Mouse (Mus musculus) neural tube, embryonic 13.5 days (tissue): Measurements from ENCODE around the gene Tjp3. TPM values are rescaled to one million over a fixed set of nuclear protein-coding genes. Genes with fewer than 3 reads are reported as not detected.

Experiments used
- ATAC-seq: fragments of 200-750 bp; cut with Nextera tagmentation; 2 replicates; pipeline ENCODE4 v1.8.0; 2017; ENCODE audit warnings: low read depth, mild to moderate bottlenecking, moderate TSS enrichment, moderate library complexity
- H3K27ac ChIP-seq: fragments of 300-500 bp; sonication (generic); replicated peaks from 2 replicates; pipeline ENCODE4 v1.5.1; 2015; ENCODE audit warnings: moderate library complexity, mild to moderate bottlenecking, inconsistent platforms
- H3K27me3 ChIP-seq: fragments of 300-500 bp; sonication (generic); 2 replicates; pipeline ENCODE4 v1.6.1; 2015; ENCODE audit warnings: mild to moderate bottlenecking, inconsistent platforms
- H3K36me3 ChIP-seq: fragments of 300-500 bp; sonication (generic); 2 replicates; pipeline ENCODE4 v1.6.1; 2015; ENCODE audit warnings: mild to moderate bottlenecking, inconsistent platforms
- H3K4me1 ChIP-seq: fragments of 300-500 bp; sonication (generic); replicated peaks from 2 replicates; pipeline ENCODE4 v1.6.1; 2015; ENCODE audit warnings: inconsistent platforms
- H3K4me2 ChIP-seq: fragments of 300-500 bp; sonication (generic); 2 replicates; pipeline ENCODE4 v1.6.1; 2015; ENCODE audit warnings: inconsistent platforms, mild to moderate bottlenecking, moderate library complexity
- H3K4me3 ChIP-seq: fragments of 300-500 bp; sonication (generic); 2 replicates; pipeline ENCODE4 v1.5.1; 2015; ENCODE audit warnings: mild to moderate bottlenecking, inconsistent platforms
- H3K9ac ChIP-seq: fragments of 300-500 bp; sonication (generic); 2 replicates; pipeline ENCODE4 v1.6.1; 2015; ENCODE audit warnings: moderate library complexity, mild to moderate bottlenecking, inconsistent platforms
- H3K9me3 ChIP-seq: fragments of 300-500 bp; sonication (generic); 2 replicates; pipeline ENCODE4 v1.6.1; 2016; ENCODE audit warnings: inconsistent platforms
- WGBS: fragments of 180-500 bp; shearing (Covaris S2); methylation state at CpG from one replicate; pipeline ENCODE4 v1.1.7; 2015; 5-methylcytosine and 5-hydroxymethylcytosine counted together
- polyA plus RNA-seq: library from polyadenylated mRNA; unstranded; fragments of >200 nt; fragmentation: Nextera tagmentation; extraction: Ambion mirVana; gene quantifications from 2 replicates; pipeline ENCODE4 v1.2.1, GENCODE M21; 2015

Tjp3 gene
- polyA plus RNA-seq, result 2.3 and 3.3 TPM in 2 replicates

DNA sequence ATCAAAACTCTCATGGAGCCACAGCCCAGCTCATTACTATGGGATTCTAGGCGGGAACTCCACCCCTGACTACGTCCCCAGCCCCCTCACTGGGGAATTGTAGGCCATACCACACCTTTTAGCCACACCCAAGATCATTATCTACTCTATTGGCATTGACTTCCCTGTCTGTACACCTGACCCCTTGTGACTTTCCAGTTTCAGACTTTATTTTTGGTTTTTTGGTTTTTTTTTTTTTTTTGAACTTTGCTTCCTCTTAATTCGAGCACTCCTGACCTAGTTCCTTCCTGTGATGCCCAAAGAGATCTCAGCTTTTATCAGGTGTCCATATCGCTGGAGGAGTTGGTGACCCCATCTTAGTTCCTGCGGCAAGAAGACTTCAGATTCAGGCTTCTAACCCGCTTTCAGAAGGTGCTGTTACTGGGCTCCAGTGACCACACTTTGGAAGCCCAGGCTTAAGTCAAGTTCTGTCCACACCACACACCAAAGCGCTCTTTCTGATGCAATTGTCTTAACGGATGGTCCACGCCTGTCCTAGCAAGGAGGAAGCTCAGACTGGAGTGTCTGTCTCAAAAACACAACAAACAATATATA lies at the start of gene Tjp3:
Gene Tjp3, minus strand, starts transcription at position 71 of the 594 bp plus-strand sequence.
- Histone ChIP-seq H3K36me3 (0 out of 2 replicates have a peak, but pooled peaks cover 1% of the 10 kb centered on the region), H3K27ac (no peak within 1 kb of the TSS), H3K27me3 (peaks cover 39% of the 10 kb centered on the region), H3K9ac (peak within 1 kb of the TSS; percentile 10; the same call in 1 of the 2 replicates), H3K4me2 (peak within 1 kb of the TSS; percentile 90; the same call in 1 of the 2 replicates), H3K9me3 (no peaks in the 10 kb centered on the region), H3K4me1 (peaks cover 47% of the 10 kb centered on the region), H3K4me3 (peak within 1 kb of the TSS; percentile 88)
- no peak for ATAC-seq
- 77% methylated on average over 9 of the region's 9 CpGs for WGBS

DNA sequence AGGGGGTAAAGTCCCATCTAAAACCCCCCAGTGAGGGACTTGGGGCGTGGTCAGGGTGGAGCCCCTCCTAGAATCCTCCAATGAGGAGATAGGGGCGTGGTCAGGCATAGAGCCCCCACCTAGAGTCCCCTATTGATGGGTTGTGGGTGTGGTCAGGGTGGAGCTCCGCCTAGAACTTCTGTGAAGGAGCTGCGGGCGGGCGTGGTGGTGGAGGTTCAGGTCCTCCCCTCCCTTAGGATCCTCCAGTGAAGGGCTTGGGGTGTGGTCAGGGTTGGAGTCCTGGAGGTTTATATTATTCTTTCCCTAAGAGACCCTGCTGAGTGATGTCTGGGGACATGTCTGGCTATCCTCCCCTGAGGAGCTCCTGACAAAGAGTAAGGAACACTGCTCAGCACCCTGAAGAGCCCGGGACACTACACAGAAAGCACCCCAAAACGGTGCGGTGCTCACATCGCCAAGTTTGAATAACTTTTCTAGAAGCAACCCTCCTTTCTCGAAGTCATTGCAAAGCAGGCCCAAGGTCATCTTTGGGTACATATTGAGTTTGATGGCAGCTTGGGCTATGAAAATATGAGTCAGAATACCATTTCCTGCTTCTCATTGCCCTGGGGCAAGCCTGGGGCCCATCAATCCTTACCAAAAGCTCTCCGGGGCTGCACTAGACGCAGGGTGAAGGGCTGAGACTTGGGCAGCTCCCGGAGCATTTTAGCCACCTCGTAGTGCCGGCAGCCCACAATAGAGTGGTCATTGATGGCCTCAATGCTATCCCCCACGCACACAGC lies 49.4 kb upstream of the Tjp3 start:
- Histone ChIP-seq H3K4me2 (no peak overlapping the region), H3K9me3 (no peaks in the 10 kb centered on the region), H3K4me3 (no peak overlapping the region), H3K4me1 (peaks cover 8% of the 10 kb centered on the region), H3K27me3 (peaks cover 81% of the 10 kb centered on the region), H3K27ac (no peak overlapping the region), H3K36me3 (no peaks in the 10 kb centered on the region), H3K9ac (no peak overlapping the region)
- 34% methylated on average over 17 of the region's 17 CpGs for WGBS
- no peak for ATAC-seq

DNA sequence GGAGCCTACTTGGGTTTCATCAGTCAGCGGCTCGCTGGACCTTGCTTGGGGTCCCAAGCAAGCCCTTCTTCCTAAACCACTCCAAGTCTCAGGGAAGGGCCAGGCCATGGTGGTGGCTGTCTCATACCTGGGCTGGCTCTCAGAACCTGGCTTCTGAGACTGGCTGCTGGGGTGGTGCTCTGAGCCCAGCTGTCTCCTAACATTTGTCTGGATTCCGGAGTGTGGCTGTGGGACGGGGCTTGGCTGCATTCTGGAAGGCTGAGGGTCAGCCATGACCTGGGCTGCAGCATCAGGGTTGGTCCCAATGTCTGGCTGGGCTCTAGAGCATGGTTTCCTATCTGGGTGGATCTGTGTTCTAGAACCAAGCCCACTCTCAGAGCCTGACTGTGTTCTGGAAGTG lies 45.2 kb upstream of the Tjp3 start:
- H3K36me3 ChIP-seq, result no peaks in the 10 kb centered on the region
- no peak overlapping the region for H3K9ac ChIP-seq
- H3K4me2 ChIP-seq, result no peak overlapping the region
- H3K27ac ChIP-seq, result no peak overlapping the region
- 96% methylated on average over 4 of the region's 4 CpGs for WGBS
- H3K4me1 ChIP-seq, result peaks cover 4% of the 10 kb centered on the region; the same call in 1 of the 2 replicates
- no peak for ATAC-seq
- peaks cover 71% of the 10 kb centered on the region for H3K27me3 ChIP-seq
- H3K4me3 ChIP-seq, result no peak overlapping the region
- H3K9me3 ChIP-seq, result no peaks in the 10 kb centered on the region

DNA sequence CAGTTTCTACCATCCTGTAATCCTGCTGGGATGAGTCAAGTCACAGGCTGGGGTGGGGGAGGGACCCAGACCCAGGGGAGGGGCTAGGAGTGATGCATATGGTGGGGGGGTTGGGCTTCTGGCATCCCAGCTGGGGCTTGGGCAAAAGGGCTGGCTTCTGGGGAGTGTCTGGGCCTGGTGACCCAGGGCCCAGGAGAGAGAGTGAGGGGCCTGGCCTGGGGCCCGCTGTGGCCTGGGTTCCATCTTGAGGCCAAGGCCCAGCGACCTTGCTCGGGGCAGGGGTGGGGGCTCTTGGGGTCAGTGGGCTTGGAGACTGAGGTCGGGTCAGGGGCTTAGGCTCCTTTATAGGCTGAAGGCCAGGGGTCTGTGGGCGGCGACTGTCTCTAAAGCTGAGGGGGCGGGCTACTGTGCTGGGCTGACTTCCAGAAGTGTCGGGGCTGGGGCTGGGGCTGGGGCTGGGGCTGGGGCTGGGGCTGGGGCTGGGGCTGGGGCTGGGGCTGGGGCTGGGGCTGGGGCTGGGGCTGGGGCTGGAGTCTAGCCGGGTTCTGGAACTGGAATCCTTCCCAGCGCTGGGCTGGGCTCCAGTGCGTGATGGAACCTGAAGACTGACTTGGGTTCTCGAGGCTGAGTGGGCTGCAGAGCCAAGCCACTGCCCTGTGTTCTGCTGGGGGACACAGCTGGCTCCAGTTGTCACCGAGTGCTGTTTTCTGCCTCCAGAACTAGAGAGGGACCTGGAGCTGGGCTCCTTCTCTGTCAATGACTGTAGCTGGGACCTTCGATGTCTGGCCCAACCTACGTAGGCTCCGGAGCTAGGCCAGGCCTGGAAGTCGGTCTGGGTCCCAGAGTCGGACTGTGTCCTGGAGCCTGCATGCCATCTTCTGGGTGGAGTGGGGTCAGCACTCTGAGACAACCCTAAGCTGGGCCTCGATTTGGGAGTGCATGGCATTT lies 44.3 kb upstream of the Tjp3 start:
- Histone ChIP-seq H3K27me3 (peaks cover 64% of the 10 kb centered on the region), H3K27ac (peak overlapping the region; percentile 28; the same call in 1 of the 2 replicates), H3K4me1 (peaks cover 4% of the 10 kb centered on the region; the same call in 1 of the 2 replicates), H3K9me3 (no peaks in the 10 kb centered on the region), H3K4me2 (no peak overlapping the region), H3K9ac (peak overlapping the region; percentile 41; the same call in 1 of the 2 replicates), H3K4me3 (no peak overlapping the region), H3K36me3 (no peaks in the 10 kb centered on the region)
- 0 out of 2 replicates have a peak, but pooled peaks have one; percentile 33 for ATAC-seq
- 42% methylated on average over 18 of the region's 19 CpGs for WGBS

DNA sequence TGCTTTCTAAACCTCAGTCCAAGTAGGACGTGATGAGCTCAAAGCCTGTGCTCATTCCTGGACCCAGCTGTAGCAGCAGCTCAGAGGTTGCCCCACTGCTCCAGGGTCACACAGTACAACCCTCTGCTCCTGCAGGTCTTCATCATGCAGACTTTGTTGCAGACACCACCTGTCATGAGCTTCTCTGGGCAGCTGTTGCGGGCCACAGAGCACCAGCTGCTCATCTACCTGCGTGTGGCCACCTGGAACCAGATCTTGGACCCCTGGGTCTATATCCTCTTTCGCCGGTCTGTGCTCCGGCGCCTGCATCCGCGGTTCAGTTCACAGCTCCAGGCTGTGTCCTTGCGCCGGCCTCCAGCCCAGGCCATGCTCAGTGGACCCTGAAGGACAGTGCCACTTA lies 42.9 kb upstream of the Tjp3 start:
- Histone ChIP-seq H3K27me3 (peaks cover 56% of the 10 kb centered on the region), H3K4me1 (peaks cover 15% of the 10 kb centered on the region), H3K27ac (no peak overlapping the region), H3K4me3 (no peak overlapping the region), H3K9me3 (no peaks in the 10 kb centered on the region), H3K9ac (no peak overlapping the region), H3K4me2 (no peak overlapping the region), H3K36me3 (no peaks in the 10 kb centered on the region)
- no peak for ATAC-seq
- 69% methylated on average over 11 of the region's 11 CpGs for WGBS

DNA sequence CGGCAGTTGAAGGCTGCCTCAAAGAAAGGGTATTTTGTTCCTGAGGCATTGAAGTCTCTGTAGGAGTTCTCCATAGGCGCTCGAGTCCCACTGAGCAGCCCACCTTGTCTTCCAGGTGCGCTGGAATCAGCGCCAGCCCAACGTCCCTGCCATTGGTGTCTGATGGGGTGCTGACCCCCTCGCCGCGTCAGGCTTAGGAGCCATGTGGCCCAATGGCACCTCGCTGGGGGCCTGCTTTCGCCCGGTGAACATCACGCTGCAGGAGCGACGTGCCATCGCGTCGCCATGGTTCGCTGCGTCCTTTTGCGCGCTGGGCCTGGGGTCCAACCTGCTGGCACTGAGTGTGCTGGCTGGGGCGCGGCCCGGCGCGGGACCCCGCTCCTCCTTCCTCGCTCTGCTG lies 40.9 kb upstream of the Tjp3 start:
- peaks cover 1% of the 10 kb centered on the region for H3K36me3 ChIP-seq
- 0 out of 2 replicates have a peak overlapping the region, but pooled peaks have one; percentile 17 for H3K9ac ChIP-seq
- no peak overlapping the region for H3K27ac ChIP-seq
- peaks cover 40% of the 10 kb centered on the region for H3K27me3 ChIP-seq
- ATAC-seq, result no peak
- H3K9me3 ChIP-seq, result no peaks in the 10 kb centered on the region
- peaks cover 25% of the 10 kb centered on the region for H3K4me1 ChIP-seq
- 19% methylated on average over 29 of the region's 29 CpGs for WGBS
- no peak overlapping the region for H3K4me3 ChIP-seq
- H3K4me2 ChIP-seq, result 0 out of 2 replicates have a peak overlapping the region, but pooled peaks have one; percentile 1

DNA sequence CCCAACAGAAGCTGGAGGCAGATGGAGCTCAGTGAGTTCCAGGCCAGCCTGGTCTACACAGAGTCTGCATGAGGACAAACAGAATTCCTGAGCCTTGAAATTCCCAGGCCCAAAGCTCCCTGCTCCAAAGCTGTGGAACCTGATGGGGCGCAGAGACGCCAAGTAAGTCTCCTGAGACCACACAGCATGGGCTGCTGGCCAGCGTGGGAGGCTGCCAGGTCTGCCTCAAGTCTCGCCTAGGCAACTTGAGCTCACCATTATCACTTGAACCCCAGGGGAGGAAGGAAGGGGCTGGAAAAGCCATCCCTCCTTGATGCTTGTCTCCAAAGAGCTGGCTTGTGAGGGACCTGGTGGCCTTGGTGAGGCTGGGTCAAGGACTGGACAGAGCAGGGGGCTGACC lies 38.6 kb upstream of the Tjp3 start:
- Histone ChIP-seq H3K27me3 (peaks cover 31% of the 10 kb centered on the region), H3K4me1 (peaks cover 22% of the 10 kb centered on the region), H3K4me2 (peak overlapping the region; percentile 3; the same call in 1 of the 2 replicates), H3K27ac (no peak overlapping the region; the same call in 1 of the 2 replicates), H3K36me3 (peaks cover 24% of the 10 kb centered on the region), H3K4me3 (no peak overlapping the region), H3K9ac (0 out of 2 replicates have a peak overlapping the region, but pooled peaks have one; percentile 34), H3K9me3 (no peaks in the 10 kb centered on the region)
- ATAC-seq, result no peak
- 57% methylated on average over 4 of the region's 4 CpGs for WGBS

DNA sequence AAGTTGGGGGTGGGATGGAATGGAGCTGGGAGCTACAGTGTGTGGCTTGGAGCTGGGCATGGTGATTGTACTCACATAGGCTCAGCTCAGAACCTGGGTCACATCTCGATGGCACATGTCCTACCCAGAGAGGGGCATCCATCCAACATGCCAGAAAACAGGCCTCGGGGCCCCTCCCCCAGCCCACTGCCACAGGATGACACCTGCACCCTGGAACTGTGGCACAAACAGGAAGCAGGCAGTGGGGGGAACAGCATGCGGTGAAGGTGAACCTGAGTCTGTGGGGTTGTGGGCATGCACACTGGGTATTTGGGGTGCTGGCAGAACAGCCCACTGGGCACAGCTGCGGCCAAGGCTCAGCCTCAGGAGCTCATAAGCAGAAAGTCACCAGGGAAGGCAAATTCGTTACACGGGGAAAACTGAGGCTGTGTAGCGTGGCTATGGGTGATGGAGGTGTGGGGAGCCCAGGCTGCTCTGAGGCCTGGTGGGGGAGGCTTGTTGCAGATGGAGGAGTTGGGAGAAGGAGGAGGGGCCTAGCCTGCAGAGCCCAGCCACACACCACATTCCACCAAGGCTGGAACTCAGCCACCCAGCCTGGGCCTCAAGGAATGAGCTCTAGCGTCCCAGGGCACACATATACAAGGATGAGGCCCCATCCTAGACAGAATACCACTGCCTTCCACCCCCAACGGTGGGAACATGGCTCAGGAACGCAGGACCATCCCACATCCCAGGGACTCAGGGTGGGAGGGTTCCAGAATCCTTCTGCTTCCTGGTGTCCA lies 38.0 kb upstream of the Tjp3 start:
- WGBS, result 73% methylated on average over 10 of the region's 10 CpGs
- peak overlapping the region; percentile 49; the same call in 1 of the 2 replicates for H3K27ac ChIP-seq
- H3K9me3 ChIP-seq, result no peaks in the 10 kb centered on the region
- peaks cover 21% of the 10 kb centered on the region for H3K4me1 ChIP-seq
- ATAC-seq, result 0 out of 2 replicates have a peak, but pooled peaks have one; percentile 12
- peak overlapping the region; percentile 11; the same call in 1 of the 2 replicates for H3K4me2 ChIP-seq
- H3K27me3 ChIP-seq, result peaks cover 27% of the 10 kb centered on the region
- no peak overlapping the region for H3K4me3 ChIP-seq
- peak overlapping the region; percentile 22; the same call in 1 of the 2 replicates for H3K9ac ChIP-seq
- peaks cover 30% of the 10 kb centered on the region for H3K36me3 ChIP-seq

DNA sequence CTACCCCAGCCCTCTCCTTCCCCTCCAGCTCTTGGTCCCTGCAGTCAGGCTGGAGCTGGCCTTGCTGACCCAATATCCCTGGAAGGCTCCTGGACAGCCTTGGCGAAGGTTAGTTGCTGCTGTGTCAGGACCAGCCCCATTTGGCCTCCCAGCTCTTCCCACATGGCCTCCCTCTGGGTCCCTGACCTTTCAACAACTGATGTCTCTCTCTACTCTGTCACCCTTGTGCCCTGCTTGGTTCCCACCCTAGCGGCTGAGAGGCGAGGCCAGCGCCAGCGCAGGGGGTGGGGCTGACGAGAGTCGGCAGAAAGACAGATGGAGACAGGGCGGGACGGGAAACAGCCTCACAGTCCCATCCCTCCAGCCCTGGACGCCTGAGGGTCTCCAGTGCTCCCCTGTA lies 37.0 kb upstream of the Tjp3 start, which contains the start of gene Tbxa2r:
Gene Tbxa2r, plus strand, starts transcription at position 346 of the 400 bp plus-strand sequence.
- Histone ChIP-seq H3K27ac (peak within 1 kb of the TSS; percentile 49; the same call in 1 of the 2 replicates), H3K4me2 (peak within 1 kb of the TSS; percentile 11; the same call in 1 of the 2 replicates), H3K27me3 (peaks cover 21% of the 10 kb centered on the region), H3K9me3 (no peaks in the 10 kb centered on the region), H3K9ac (peak within 1 kb of the TSS; percentile 34; the same call in 1 of the 2 replicates), H3K4me3 (no peak within 1 kb of the TSS), H3K36me3 (peaks cover 40% of the 10 kb centered on the region), H3K4me1 (peaks cover 21% of the 10 kb centered on the region)
- WGBS, result 13% methylated on average over 10 of the region's 10 CpGs
- no peak for ATAC-seq

DNA sequence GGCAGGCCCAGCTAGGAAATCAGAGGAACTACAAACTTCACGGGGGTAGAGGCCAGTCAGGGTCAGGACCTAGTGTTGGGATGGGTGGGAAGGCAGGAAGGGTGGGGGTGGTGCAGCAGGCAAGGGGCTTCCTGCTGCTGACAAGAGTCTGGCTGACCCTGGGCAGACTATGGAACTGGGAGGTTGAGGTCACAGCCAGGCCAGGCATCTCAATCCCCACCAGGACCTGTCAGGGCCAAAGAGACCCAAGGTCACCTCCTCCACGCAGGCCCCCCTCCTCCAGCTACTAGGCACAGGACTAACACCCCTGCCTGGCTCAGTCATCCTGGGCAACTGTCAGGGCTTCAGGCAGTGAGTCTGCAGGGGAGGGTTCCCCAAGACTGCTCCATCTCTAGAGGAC lies 36.6 kb upstream of the Tjp3 start:
- Histone ChIP-seq H3K27me3 (peaks cover 16% of the 10 kb centered on the region), H3K36me3 (peaks cover 44% of the 10 kb centered on the region), H3K4me1 (peaks cover 21% of the 10 kb centered on the region), H3K9me3 (no peaks in the 10 kb centered on the region), H3K4me3 (no peak overlapping the region), H3K27ac (no peak overlapping the region), H3K9ac (no peak overlapping the region; the same call in 1 of the 2 replicates), H3K4me2 (no peak overlapping the region)
- 44% methylated on average over 2 of the region's 2 CpGs for WGBS
- ATAC-seq, result no peak
